Mouse (Mus musculus): ENCODE measurements around the gene Lsm7. TPM values are rescaled to one million over a fixed set of nuclear protein-coding genes. Genes with fewer than 3 reads are reported as not detected.
A peak's percentile ranks its signal among the peaks of the same experiment; 100 is the strongest.

Gene Lsm7
- polyA plus RNA-seq, 1 experiment from 2014 or later, result 412 TPM

MicroRNAs within 50 kb of the gene (microRNA counts, 519-probe panel; counts per million panel counts)
- not detected for microRNA mmu-miR-1982

Small RNA genes within 50 kb of the gene (microRNA-seq; reads per million reads assigned to microRNA genes)
- gene Mir1982, result 4.7 reads per million, percentile 33 among the genes with 10 or more reads in this experiment

Other genes with a start within 250 kb of the Lsm7 start
- 3.0 and 3.1 TPM in 2 replicates for gene Gm49322, start 249.2 kb downstream of the Lsm7 start, polyA plus RNA-seq (2014; fragmentation: Nextera tagmentation; extraction: Ambion mirVana)
- 66.5 and 116 TPM in 2 replicates for gene Csnk1g2, start 232.4 kb downstream of the Lsm7 start, polyA plus RNA-seq (2014; fragmentation: Nextera tagmentation; extraction: Ambion mirVana)
- gene Btbd2, start 198.1 kb downstream of the Lsm7 start, polyA plus RNA-seq (2014; fragmentation: Nextera tagmentation; extraction: Ambion mirVana), result 55.8 and 73.1 TPM in 2 replicates
- 68.2 and 71.1 TPM in 2 replicates for gene Mknk2, start 177.1 kb downstream of the Lsm7 start, polyA plus RNA-seq (2014; fragmentation: Nextera tagmentation; extraction: Ambion mirVana)
- 38.6 and 47.1 TPM in 2 replicates for gene Mob3a, start 153.2 kb downstream of the Lsm7 start, polyA plus RNA-seq (2014; fragmentation: Nextera tagmentation; extraction: Ambion mirVana)
- 15.5 and 15.9 TPM in 2 replicates for gene Izumo4, start 153.0 kb downstream of the Lsm7 start, polyA plus RNA-seq (2014; fragmentation: Nextera tagmentation; extraction: Ambion mirVana)
- gene Ap3d1, start 112.9 kb downstream of the Lsm7 start, polyA plus RNA-seq (2014; fragmentation: Nextera tagmentation; extraction: Ambion mirVana), result 74.1 and 77.4 TPM in 2 replicates
- 21.1 and 22.7 TPM in 2 replicates for gene Dot1l, start 100.0 kb downstream of the Lsm7 start, polyA plus RNA-seq (2014; fragmentation: Nextera tagmentation; extraction: Ambion mirVana)
- gene Sf3a2, start 57.0 kb downstream of the Lsm7 start, polyA plus RNA-seq (2014; fragmentation: Nextera tagmentation; extraction: Ambion mirVana), result 85.4 and 89.3 TPM in 2 replicates
- 125 TPM in 2 replicates for gene Plekhj1, start 56.6 kb downstream of the Lsm7 start, polyA plus RNA-seq (2014; fragmentation: Nextera tagmentation; extraction: Ambion mirVana)
- gene Amh, start 50.0 kb downstream of the Lsm7 start, polyA plus RNA-seq (2014; fragmentation: Nextera tagmentation; extraction: Ambion mirVana), result 0.11 TPM in 1 of 2 replicates, not detected in the other
- gene Jsrp1, start 41.7 kb downstream of the Lsm7 start, polyA plus RNA-seq (2014; fragmentation: Nextera tagmentation; extraction: Ambion mirVana), result 0.83 and 0.95 TPM in 2 replicates
- 1,692 and 1,787 TPM in 2 replicates for gene Oaz1, start 28.6 kb downstream of the Lsm7 start, polyA plus RNA-seq (2014; fragmentation: Nextera tagmentation; extraction: Ambion mirVana)
- 0.07 and 0.20 TPM in 2 replicates for gene Lingo3, start 11.2 kb downstream of the Lsm7 start, polyA plus RNA-seq (2014; fragmentation: Nextera tagmentation; extraction: Ambion mirVana)
- gene Sppl2b, start 66 bp upstream of the Lsm7 start, polyA plus RNA-seq (2014; fragmentation: Nextera tagmentation; extraction: Ambion mirVana), result 27.0 and 30.6 TPM in 2 replicates
- 0.04 TPM in 1 of 2 replicates, not detected in the other for gene Tmprss9, start 16.6 kb upstream of the Lsm7 start, polyA plus RNA-seq (2014; fragmentation: Nextera tagmentation; extraction: Ambion mirVana)
- 392 and 393 TPM in 2 replicates for gene Timm13, start 45.8 kb upstream of the Lsm7 start, polyA plus RNA-seq (2014; fragmentation: Nextera tagmentation; extraction: Ambion mirVana)
- gene Lmnb2, start 63.0 kb upstream of the Lsm7 start, polyA plus RNA-seq (2014; fragmentation: Nextera tagmentation; extraction: Ambion mirVana), result 15.5 and 18.3 TPM in 2 replicates
- gene Gadd45b, start 74.9 kb upstream of the Lsm7 start, polyA plus RNA-seq (2014; fragmentation: Nextera tagmentation; extraction: Ambion mirVana), result 18.2 and 21.2 TPM in 2 replicates
- 4.7 and 4.8 TPM in 2 replicates for gene Gng7, start 159.7 kb upstream of the Lsm7 start, polyA plus RNA-seq (2014; fragmentation: Nextera tagmentation; extraction: Ambion mirVana)
- 0.65 and 1.0 TPM in 2 replicates for gene Diras1, start 170.5 kb upstream of the Lsm7 start, polyA plus RNA-seq (2014; fragmentation: Nextera tagmentation; extraction: Ambion mirVana)
- 13.1 and 13.7 TPM in 2 replicates for gene Slc39a3, start 182.2 kb upstream of the Lsm7 start, polyA plus RNA-seq (2014; fragmentation: Nextera tagmentation; extraction: Ambion mirVana)
- gene Sgta, start 205.0 kb upstream of the Lsm7 start, polyA plus RNA-seq (2014; fragmentation: Nextera tagmentation; extraction: Ambion mirVana), result 171 and 181 TPM in 2 replicates
- gene Thop1, start 214.8 kb upstream of the Lsm7 start, polyA plus RNA-seq (2014; fragmentation: Nextera tagmentation; extraction: Ambion mirVana), result 53.2 and 54.1 TPM in 2 replicates
- 0.65 and 1.0 TPM in 2 replicates for gene Creb3l3, start 243.7 kb upstream of the Lsm7 start, polyA plus RNA-seq (2014; fragmentation: Nextera tagmentation; extraction: Ambion mirVana)